Mouse (Mus musculus) hindbrain, embryonic 11.5 days (tissue): ENCODE data around the gene Vmn1r119. TPM values are rescaled to one million over a fixed set of nuclear protein-coding genes. Genes with fewer than 3 reads are reported as not detected.
"Not testable (repeated sequence)": the region's sequence is repeated elsewhere in the genome, so short reads cannot be mapped to it uniquely, and the experiment has no call there.

Experiments used
- ATAC-seq: fragments of 200-750 bp; cut with Nextera tagmentation; 2 replicates; pipeline ENCODE4 v1.8.0; 2017; ENCODE audit warnings: mild to moderate bottlenecking, moderate TSS enrichment, moderate library complexity; ENCODE audit not compliant: low FRiP score
- DNase-seq: peaks from one replicate; pipeline ENCODE4 v3.0.0-alpha.2; 2015; ENCODE audit warnings: low spot score
- H3K27ac ChIP-seq: fragments of 300-500 bp; sonication (generic); 2 replicates; pipeline ENCODE4 v1.5.1; 2014; ENCODE audit warnings: mild to moderate bottlenecking, low read depth, low read length
- H3K27me3 ChIP-seq: fragments of 300-500 bp; sonication (generic); 2 replicates; pipeline ENCODE4 v1.6.1; 2014; ENCODE audit warnings: mild to moderate bottlenecking, low read length, moderate library complexity, mixed read lengths; ENCODE audit not compliant: control insufficient read depth, insufficient read depth
- H3K36me3 ChIP-seq: fragments of 300-500 bp; sonication (generic); 2 replicates; pipeline ENCODE4 v1.6.1; 2014; ENCODE audit warnings: mild to moderate bottlenecking, low read length, moderate library complexity, mixed read lengths; ENCODE audit not compliant: control insufficient read depth, insufficient read depth
- H3K4me1 ChIP-seq: fragments of 300-500 bp; sonication (generic); replicated peaks from 2 replicates; pipeline ENCODE4 v1.6.1; 2014; ENCODE audit warnings: low read length, mixed read lengths; ENCODE audit not compliant: control insufficient read depth, insufficient read depth
- H3K4me2 ChIP-seq: fragments of 300-500 bp; sonication (generic); replicated peaks from 2 replicates; pipeline ENCODE4 v1.6.1; 2014; ENCODE audit warnings: mild to moderate bottlenecking, low read depth, low read length
- H3K4me3 ChIP-seq: fragments of 300-500 bp; sonication (generic); 2 replicates; pipeline ENCODE4 v1.5.1; 2014; ENCODE audit warnings: low read depth, low read length
- H3K9ac ChIP-seq: fragments of 300-500 bp; sonication (generic); 2 replicates; pipeline ENCODE4 v1.6.1; 2014; ENCODE audit warnings: low read depth, low read length
- H3K9me3 ChIP-seq: fragments of 300-500 bp; sonication (generic); 2 replicates; pipeline ENCODE4 v1.6.1; 2016; ENCODE audit warnings: low read length; ENCODE audit not compliant: control insufficient read depth
- WGBS: fragments of 180-500 bp; shearing (Covaris S2); extraction: QIAGEN DNeasy Blood & Tissue Kit; methylation state at CpG from one replicate; pipeline ENCODE4 v1.1.7; 2014; 5-methylcytosine and 5-hydroxymethylcytosine counted together
- polyA plus RNA-seq: library from polyadenylated mRNA; unstranded; fragments of >200 nt; fragmentation: Nextera tagmentation; extraction: Ambion mirVana; gene quantifications from 2 replicates; pipeline ENCODE4 v1.2.1, GENCODE M21; 2014

Gene Vmn1r119
- not detected in 2 replicates for polyA plus RNA-seq

DNA sequence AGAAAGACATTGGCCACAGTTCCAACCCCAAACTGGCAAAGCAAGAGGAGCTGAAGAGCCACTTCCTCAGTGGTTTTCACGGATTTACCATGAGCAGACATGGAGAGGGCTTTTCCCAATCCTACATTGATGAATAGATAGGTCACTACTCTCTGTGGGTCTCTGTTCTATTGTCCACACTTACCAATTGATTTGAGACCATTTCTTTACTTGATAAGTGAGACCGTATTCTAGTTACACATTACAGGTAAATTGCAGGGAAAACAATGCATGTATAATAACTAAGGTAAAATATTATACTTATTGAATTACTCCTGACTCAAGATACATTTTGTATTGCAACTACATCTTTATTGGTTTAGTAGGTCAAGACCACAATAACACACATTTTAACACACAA lies at the start of gene Vmn1r119:
TSS of gene Vmn1r119 (minus strand) at position 101 of the 400 bp plus-strand sequence.
- no CpG with 5 or more reads among the region's 2 CpGs for WGBS
- H3K27ac ChIP-seq, H3K4me2 ChIP-seq, DNase-seq, H3K4me1 ChIP-seq, H3K27me3 ChIP-seq, H3K36me3 ChIP-seq, H3K9me3 ChIP-seq, H3K4me3 ChIP-seq, H3K9ac ChIP-seq, ATAC-seq: not testable (repeated sequence)

DNA sequence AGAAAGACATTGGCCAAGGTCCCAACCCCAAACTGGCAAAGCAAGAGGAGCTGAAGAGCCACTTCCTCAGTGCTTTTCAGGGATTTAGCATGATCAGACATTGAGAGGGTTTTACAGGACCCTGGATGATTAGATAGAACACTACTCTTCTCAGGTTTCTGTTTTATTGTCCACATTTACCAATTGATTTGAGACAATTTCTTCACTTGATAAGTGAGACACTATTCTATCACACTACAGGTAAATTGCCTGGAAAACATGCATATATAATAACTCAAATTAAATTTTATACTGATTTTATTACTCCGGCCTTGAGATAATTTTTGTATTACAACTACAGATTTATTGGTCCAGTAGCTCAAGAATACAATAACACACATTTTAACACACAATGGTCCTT lies 41.4 kb upstream of the Vmn1r119 start, which contains the start of gene Vmn1r120:
TSS of gene Vmn1r120 (minus strand) at position 101 of the 400 bp plus-strand sequence.
- not testable (repeated sequence) for H3K4me2 ChIP-seq, H3K4me3 ChIP-seq, H3K9me3 ChIP-seq, H3K27ac ChIP-seq, DNase-seq, ATAC-seq, H3K9ac ChIP-seq, H3K36me3 ChIP-seq, H3K27me3 ChIP-seq, H3K4me1 ChIP-seq
- WGBS: 100% methylated on average over 1 of the region's 1 CpGs

Other genes starting within 250 kb of the Vmn1r119 start
- not detected in 2 replicates for gene Vmn1r112, start 241.3 kb downstream of the Vmn1r119 start, polyA plus RNA-seq
- not detected in 2 replicates for gene Vmn1r113, start 225.2 kb downstream of the Vmn1r119 start, polyA plus RNA-seq
- not detected in 2 replicates for gene Vmn1r114, start 200.3 kb downstream of the Vmn1r119 start, polyA plus RNA-seq
- not detected in 2 replicates for gene Vmn1r115, start 167.5 kb downstream of the Vmn1r119 start, polyA plus RNA-seq
- gene Vmn1r116, start 140.2 kb downstream of the Vmn1r119 start, polyA plus RNA-seq: not detected in 2 replicates
- gene Vmn1r117, start 128.3 kb downstream of the Vmn1r119 start, polyA plus RNA-seq: not detected in 2 replicates
- gene Vmn1r118, start 100.1 kb downstream of the Vmn1r119 start, polyA plus RNA-seq: not detected in 2 replicates
- gene Vmn1r120, start 41.3 kb upstream of the Vmn1r119 start, polyA plus RNA-seq: not detected in 2 replicates
- gene Vmn1r121, start 86.1 kb upstream of the Vmn1r119 start, polyA plus RNA-seq: not detected in 2 replicates
- not detected in 2 replicates for gene Vmn1r122, start 121.7 kb upstream of the Vmn1r119 start, polyA plus RNA-seq
- not detected in 2 replicates for gene Vmn1r123, start 149.7 kb upstream of the Vmn1r119 start, polyA plus RNA-seq
- gene Gm5157, start 178.0 kb upstream of the Vmn1r119 start, polyA plus RNA-seq: not detected in 2 replicates
- gene Vmn1r124, start 248.2 kb upstream of the Vmn1r119 start, polyA plus RNA-seq: not detected in 2 replicates